Mouse (Mus musculus) neural tube, embryonic 13.5 days (tissue): ENCODE data around the gene Stat5b. TPM values are rescaled to one million over a fixed set of nuclear protein-coding genes. Genes with fewer than 3 reads are reported as not detected.

Experiments used
- ATAC-seq: fragments of 200-750 bp; cut with Nextera tagmentation; 2 replicates; pipeline ENCODE4 v1.8.0; 2017; ENCODE audit warnings: low read depth, mild to moderate bottlenecking, moderate TSS enrichment, moderate library complexity
- H3K27ac ChIP-seq: fragments of 300-500 bp; sonication (generic); replicated peaks from 2 replicates; pipeline ENCODE4 v1.5.1; 2015; ENCODE audit warnings: moderate library complexity, mild to moderate bottlenecking, inconsistent platforms
- H3K27me3 ChIP-seq: fragments of 300-500 bp; sonication (generic); 2 replicates; pipeline ENCODE4 v1.6.1; 2015; ENCODE audit warnings: mild to moderate bottlenecking, inconsistent platforms
- H3K36me3 ChIP-seq: fragments of 300-500 bp; sonication (generic); 2 replicates; pipeline ENCODE4 v1.6.1; 2015; ENCODE audit warnings: mild to moderate bottlenecking, inconsistent platforms
- H3K4me1 ChIP-seq: fragments of 300-500 bp; sonication (generic); replicated peaks from 2 replicates; pipeline ENCODE4 v1.6.1; 2015; ENCODE audit warnings: inconsistent platforms
- H3K4me2 ChIP-seq: fragments of 300-500 bp; sonication (generic); 2 replicates; pipeline ENCODE4 v1.6.1; 2015; ENCODE audit warnings: inconsistent platforms, mild to moderate bottlenecking, moderate library complexity
- H3K4me3 ChIP-seq: fragments of 300-500 bp; sonication (generic); 2 replicates; pipeline ENCODE4 v1.5.1; 2015; ENCODE audit warnings: mild to moderate bottlenecking, inconsistent platforms
- H3K9ac ChIP-seq: fragments of 300-500 bp; sonication (generic); 2 replicates; pipeline ENCODE4 v1.6.1; 2015; ENCODE audit warnings: moderate library complexity, mild to moderate bottlenecking, inconsistent platforms
- H3K9me3 ChIP-seq: fragments of 300-500 bp; sonication (generic); 2 replicates; pipeline ENCODE4 v1.6.1; 2016; ENCODE audit warnings: inconsistent platforms
- WGBS: fragments of 180-500 bp; shearing (Covaris S2); methylation state at CpG from one replicate; pipeline ENCODE4 v1.1.7; 2015; 5-methylcytosine and 5-hydroxymethylcytosine counted together
- polyA plus RNA-seq: library from polyadenylated mRNA; unstranded; fragments of >200 nt; fragmentation: Nextera tagmentation; extraction: Ambion mirVana; gene quantifications from 2 replicates; pipeline ENCODE4 v1.2.1, GENCODE M21; 2015

Stat5b gene
- polyA plus RNA-seq, 1 experiment from 2014 or later, result 17.2 TPM

GRCm38 (mm10) chr11:100861335-100861734 is 10.8 kb upstream of the Stat5b start:
- Histone ChIP-seq H3K27me3 (peaks cover 74% of the 10 kb centered on the region), H3K36me3 (no peaks in the 10 kb centered on the region), H3K9me3 (no peaks in the 10 kb centered on the region), H3K27ac (no peak overlapping the region), H3K9ac (no peak overlapping the region), H3K4me1 (peaks cover 15% of the 10 kb centered on the region), H3K4me3 (no peak overlapping the region), H3K4me2 (no peak overlapping the region)
- ATAC-seq, result no peak
- 90% methylated on average over 7 of the region's 7 CpGs for WGBS

- Histone ChIP-seq H3K4me2 (peak overlapping the region; percentile 61), H3K9ac (peak overlapping the region; percentile 65), H3K36me3 (no peaks in the 10 kb centered on the region), H3K4me3 (peak overlapping the region; percentile 42), H3K27me3 (peaks cover 82% of the 10 kb centered on the region), H3K4me1 (peaks cover 15% of the 10 kb centered on the region), H3K9me3 (no peaks in the 10 kb centered on the region), H3K27ac (no peak overlapping the region)
- 3% methylated on average over 55 of the region's 55 CpGs for WGBS
- ATAC-seq, result peak; percentile 75
Measured at GRCm38 (mm10) chr11:100860198-100861048, 9.9 kb upstream of the Stat5b start.

- Histone ChIP-seq H3K4me1 (peaks cover 15% of the 10 kb centered on the region), H3K4me2 (peak overlapping the region; percentile 61), H3K9ac (no peak overlapping the region), H3K27me3 (peaks cover 89% of the 10 kb centered on the region), H3K27ac (no peak overlapping the region), H3K36me3 (no peaks in the 10 kb centered on the region), H3K9me3 (no peaks in the 10 kb centered on the region), H3K4me3 (peak overlapping the region; percentile 42)
- 51% methylated on average over 6 of the region's 6 CpGs for WGBS
- ATAC-seq, result 0 out of 2 replicates have a peak, but pooled peaks have one; percentile 12
Measured at GRCm38 (mm10) chr11:100859579-100860075, 9.1 kb upstream of the Stat5b start.

GRCm38 (mm10) chr11:100858935-100859578 is 8.5 kb upstream of the Stat5b start, which contains the start of gene Stat5a:
Stat5a (plus strand) TSS chr11:100859351.
- Histone ChIP-seq H3K4me3 (peak within 1 kb of the TSS; percentile 42), H3K9me3 (no peaks in the 10 kb centered on the region), H3K36me3 (no peaks in the 10 kb centered on the region), H3K9ac (peak within 1 kb of the TSS; percentile 65), H3K4me1 (peaks cover 15% of the 10 kb centered on the region), H3K27me3 (peaks cover 90% of the 10 kb centered on the region), H3K4me2 (peak within 1 kb of the TSS; percentile 61), H3K27ac (no peak within 1 kb of the TSS)
- WGBS, result 64% methylated on average over 9 of the region's 9 CpGs
- no peak for ATAC-seq

GRCm38 (mm10) chr11:100857960-100858359 is 7.4 kb upstream of the Stat5b start:
- Histone ChIP-seq H3K9ac (no peak overlapping the region), H3K27ac (no peak overlapping the region), H3K9me3 (no peaks in the 10 kb centered on the region), H3K4me1 (peaks cover 15% of the 10 kb centered on the region), H3K27me3 (peaks cover 88% of the 10 kb centered on the region), H3K36me3 (no peaks in the 10 kb centered on the region), H3K4me3 (no peak overlapping the region), H3K4me2 (no peak overlapping the region)
- no peak for ATAC-seq
- 80% methylated on average over 6 of the region's 6 CpGs for WGBS

GRCm38 (mm10) chr11:100855178-100855577 is 4.7 kb upstream of the Stat5b start:
- Histone ChIP-seq H3K9ac (no peak overlapping the region), H3K27me3 (peaks cover 66% of the 10 kb centered on the region), H3K9me3 (no peaks in the 10 kb centered on the region), H3K36me3 (no peaks in the 10 kb centered on the region), H3K27ac (no peak overlapping the region), H3K4me2 (no peak overlapping the region), H3K4me3 (no peak overlapping the region), H3K4me1 (peaks cover 12% of the 10 kb centered on the region)
- WGBS, result 90% methylated on average over 4 of the region's 4 CpGs
- ATAC-seq, result no peak

- Histone ChIP-seq H3K9ac (no peak overlapping the region), H3K9me3 (no peaks in the 10 kb centered on the region), H3K4me3 (no peak overlapping the region), H3K4me1 (peaks cover 15% of the 10 kb centered on the region), H3K36me3 (no peaks in the 10 kb centered on the region), H3K27ac (no peak overlapping the region), H3K4me2 (no peak overlapping the region), H3K27me3 (peaks cover 57% of the 10 kb centered on the region)
- 62% methylated on average over 4 of the region's 4 CpGs for WGBS
- no peak for ATAC-seq
Measured at GRCm38 (mm10) chr11:100854268-100854667, 3.7 kb upstream of the Stat5b start.

- Histone ChIP-seq H3K36me3 (no peaks in the 10 kb centered on the region), H3K27ac (no peak overlapping the region), H3K4me1 (peaks cover 25% of the 10 kb centered on the region), H3K9ac (no peak overlapping the region), H3K27me3 (peaks cover 44% of the 10 kb centered on the region), H3K4me3 (no peak overlapping the region), H3K4me2 (no peak overlapping the region), H3K9me3 (no peaks in the 10 kb centered on the region)
- ATAC-seq, result no peak
- WGBS, result 85% methylated on average over 5 of the region's 5 CpGs
Measured at GRCm38 (mm10) chr11:100853018-100853417, 2.5 kb upstream of the Stat5b start.

- Histone ChIP-seq H3K36me3 (no peaks in the 10 kb centered on the region), H3K27me3 (peaks cover 38% of the 10 kb centered on the region), H3K9ac (no peak overlapping the region), H3K27ac (no peak overlapping the region), H3K4me1 (peaks cover 28% of the 10 kb centered on the region), H3K4me2 (no peak overlapping the region), H3K4me3 (no peak overlapping the region), H3K9me3 (no peaks in the 10 kb centered on the region)
- WGBS, result 100% methylated on average over 2 of the region's 2 CpGs
- no peak for ATAC-seq
Measured at GRCm38 (mm10) chr11:100852088-100852487, 1.6 kb upstream of the Stat5b start.

- H3K9me3 ChIP-seq, result no peaks in the 10 kb centered on the region
- H3K9ac ChIP-seq, result peak overlapping the region; percentile 96
- peak overlapping the region; percentile 88 for H3K27ac ChIP-seq
- no peaks in the 10 kb centered on the region for H3K36me3 ChIP-seq
- peaks cover 28% of the 10 kb centered on the region for H3K27me3 ChIP-seq
- peak; percentile 36 for ATAC-seq
- peaks cover 28% of the 10 kb centered on the region for H3K4me1 ChIP-seq
- peak overlapping the region; percentile 93 for H3K4me3 ChIP-seq
- peak overlapping the region; percentile 87 for H3K4me2 ChIP-seq
- under 1% methylated on average over 33 of the region's 33 CpGs for WGBS
Measured at GRCm38 (mm10) chr11:100850778-100851528, 429 bp upstream of the Stat5b start.

- Histone ChIP-seq H3K4me2 (peak overlapping the region; percentile 87), H3K4me3 (peak overlapping the region; percentile 93), H3K36me3 (no peaks in the 10 kb centered on the region), H3K4me1 (peaks cover 28% of the 10 kb centered on the region), H3K27ac (peak overlapping the region; percentile 88), H3K9ac (peak overlapping the region; percentile 96), H3K9me3 (no peaks in the 10 kb centered on the region), H3K27me3 (peaks cover 17% of the 10 kb centered on the region)
- ATAC-seq, result 0 out of 2 replicates have a peak, but pooled peaks have one; percentile 12
- 5% methylated on average over 13 of the region's 13 CpGs for WGBS
Measured at GRCm38 (mm10) chr11:100849456-100850037, 977 bp downstream of the Stat5b start.
